In genomic region chr4:153224618-153225177, GRCm38 (mm10) we compare ENCODE assay signal across 8 mouse cellular contexts.
DNase-seq lines count a peak whose midpoint lies in the region; ATAC-seq lines count a peak whose summit lies in the region.

No protein-coding gene starts in this region.

- peak; percentile 55 for DNase-seq in heart, adult 8-10 months (ENCODE audit: low spot score)
- DNase-seq in heart, postnatal 4 days: no peak
- peak; percentile 12 for DNase-seq in brain, embryonic 18.5 days (ENCODE audit: low read depth, low spot score)
- DNase-seq in heart, postnatal 10 days: peak; percentile 24 to 35
- DNase-seq in lung, postnatal 10 days: peak; percentile 77
- no peak for DNase-seq in adrenal gland, postnatal 10 days
- DNase-seq in testis, postnatal 10 days (ENCODE audit: low spot score): no peak

- no peak for ATAC-seq in erythroblast, adult 5-6 weeks (replicated peaks; ENCODE audit: low FRiP score, poor library complexity, severe bottlenecking)

- intact Hi-C loops in heart, postnatal 10 days (cut with DNase I): loop anchor here (5.0 kb wide), 1 partner anchor 103 kb away; no protein-coding TSS in a partner anchor

Comparison
In these comparisons a context has a peak if more than half of its experiments do, and no peak if none do; other contexts are left out.
1. DNase-seq: peak in heart, adult 8-10 months (single experiment), brain, embryonic 18.5 days (single experiment), heart, postnatal 10 days (2 of 2) and lung, postnatal 10 days (single experiment); none in heart, postnatal 4 days (single experiment), adrenal gland, postnatal 10 days (single experiment) and testis, postnatal 10 days (single experiment).